Mouse (Mus musculus) layer of hippocampus, adult 8-10 months (tissue): Measurements from ENCODE around the gene Mis18a. TPM values are rescaled to one million over a fixed set of nuclear protein-coding genes. Genes with fewer than 3 reads are reported as not detected.

Experiments used
- total RNA-seq, 4 experiments: library from RNA; stranded (reverse); gene quantifications; 2 replicates each; pipeline ENCODE4 v1.2.4; 2022

The Mis18a gene
- total RNA-seq, 4 experiments from 2014 or later, result 6.1 to 8.3 (median 7.7) TPM

Other genes with a start within 250 kb of the Mis18a start
- gene Mrap, start 10.8 kb upstream of the Mis18a start, total RNA-seq, result under 1 TPM in 3 of 4 experiments, not detected in 1; 0.38 to 0.54 (median 0.45) TPM
- gene Urb1, start 83.0 kb upstream of the Mis18a start, total RNA-seq, result 10 to 100 TPM; 14.4 to 20.9 (median 19.1) TPM
- 1 to 10 TPM; 1.9 to 3.8 (median 2.6) TPM for gene Eva1c, start 99.3 kb upstream of the Mis18a start, total RNA-seq
- gene Cfap298, start 207.7 kb upstream of the Mis18a start, total RNA-seq, result 10 to 100 TPM; 37.6 to 47.0 (median 41.7) TPM